Mouse (Mus musculus): Measurements from ENCODE around the gene Mylk. TPM values are rescaled to one million over a fixed set of nuclear protein-coding genes. Genes with fewer than 3 reads are reported as not detected.

The Mylk gene
- polyA plus RNA-seq, 1 experiment from 2014 or later, result 2.8 TPM

DNA sequence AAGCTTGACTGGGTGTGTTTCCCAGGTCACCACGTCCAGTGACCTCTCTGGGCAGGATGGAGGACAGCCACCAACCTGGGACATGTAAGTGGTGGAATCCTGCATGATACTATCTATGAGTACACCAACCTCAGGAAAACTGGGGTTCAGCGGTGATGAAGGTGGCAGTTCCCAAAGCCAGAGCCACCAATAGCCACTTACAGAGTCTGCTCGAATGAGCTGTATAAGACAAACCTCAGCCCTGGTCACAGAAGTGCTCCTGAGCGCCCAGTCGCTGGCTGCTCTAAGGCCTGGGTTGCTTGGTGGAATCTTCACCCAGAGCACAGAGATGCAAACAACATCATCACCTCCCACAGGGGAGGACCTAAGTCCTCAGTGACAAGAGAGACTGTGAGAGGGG lies 179.3 kb downstream of the Mylk start:
- no peaks in the 10 kb centered on the region for H3K36me3 ChIP-seq (ENCODE audit: control insufficient read depth, insufficient read depth)
- H3K4me2 ChIP-seq (ENCODE audit: low read length), result no peak overlapping the region
- no peaks in the 10 kb centered on the region for H3K4me1 ChIP-seq (replicated peaks; ENCODE audit: control insufficient read depth, insufficient read depth, low read length)
- ATAC-seq, result no peak
- no peak overlapping the region for H3K9ac ChIP-seq (replicated peaks; ENCODE audit: low read depth, low read length)
- H3K4me3 ChIP-seq (replicated peaks; ENCODE audit: low read length), result no peak overlapping the region
- no peaks in the 10 kb centered on the region for H3K9me3 ChIP-seq (ENCODE audit: control insufficient read depth, low read length)
- H3K27ac ChIP-seq (ENCODE audit: low read length), result no peak overlapping the region
- 80% methylated on average over 5 of the region's 5 CpGs for WGBS
- no peaks in the 10 kb centered on the region for H3K27me3 ChIP-seq (replicated peaks; ENCODE audit: control insufficient read depth, insufficient read depth, low read length)

GRCm38 (mm10) chr16:34924937-34925618 lies 180.1 kb downstream of the Mylk start:
- Histone ChIP-seq H3K27me3 (replicated peaks; ENCODE audit: control insufficient read depth, insufficient read depth, low read length) (no peaks in the 10 kb centered on the region), H3K4me3 (replicated peaks; ENCODE audit: low read length) (no peak overlapping the region), H3K27ac (ENCODE audit: low read length) (no peak overlapping the region), H3K4me2 (ENCODE audit: low read length) (no peak overlapping the region), H3K36me3 (ENCODE audit: control insufficient read depth, insufficient read depth) (no peaks in the 10 kb centered on the region), H3K9ac (replicated peaks; ENCODE audit: low read depth, low read length) (no peak overlapping the region), H3K4me1 (replicated peaks; ENCODE audit: control insufficient read depth, insufficient read depth, low read length) (no peaks in the 10 kb centered on the region), H3K9me3 (ENCODE audit: control insufficient read depth, low read length) (no peaks in the 10 kb centered on the region)
- 64% methylated on average over 6 of the region's 6 CpGs for WGBS
- no peak for ATAC-seq

DNA sequence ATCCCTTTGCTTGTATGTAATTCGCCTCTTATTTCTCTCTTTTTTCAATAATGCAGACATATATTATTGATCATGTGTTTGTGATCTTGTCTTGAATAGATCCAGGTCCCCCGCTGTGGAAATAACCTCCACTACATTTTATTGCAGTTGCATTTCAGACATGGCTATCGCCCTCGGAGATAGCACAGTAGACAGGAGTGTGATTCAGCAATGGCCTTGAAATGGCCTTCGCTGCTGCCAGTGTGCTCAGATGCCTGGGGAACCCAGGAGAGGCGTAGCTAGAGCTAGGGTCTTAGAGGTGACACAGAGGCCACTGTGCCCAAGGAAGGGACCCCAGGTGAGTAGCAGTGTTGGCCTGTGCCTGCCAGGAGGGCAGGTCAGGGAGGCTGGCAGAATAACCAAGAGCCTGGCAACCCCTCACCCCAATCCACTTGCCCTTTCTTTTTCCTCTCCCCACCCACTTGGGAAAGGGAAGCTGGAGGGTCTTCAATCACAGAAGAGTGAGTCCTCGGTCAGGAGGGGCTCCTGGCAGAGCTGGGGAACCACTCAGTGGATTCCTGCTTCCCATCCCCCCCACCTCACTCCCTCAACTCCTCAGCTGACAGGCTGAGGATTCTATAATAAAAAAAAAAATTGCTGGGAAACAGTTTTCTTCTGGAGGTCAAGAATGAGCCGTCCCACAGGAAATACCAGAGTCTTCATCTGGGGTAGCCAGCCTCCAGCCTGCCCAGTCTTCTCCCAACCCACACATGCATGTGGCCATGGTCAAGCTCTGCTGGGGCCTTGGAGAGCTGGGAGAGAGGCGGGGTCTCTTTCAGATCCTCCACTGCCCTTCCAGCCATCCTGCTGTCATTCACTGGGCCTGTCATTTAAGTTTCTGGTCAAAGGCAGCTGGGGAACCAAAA lies 181.8 kb downstream of the Mylk start:
- Histone ChIP-seq H3K4me2 (ENCODE audit: low read length) (no peak overlapping the region), H3K9ac (replicated peaks; ENCODE audit: low read depth, low read length) (no peak overlapping the region), H3K27me3 (replicated peaks; ENCODE audit: control insufficient read depth, insufficient read depth, low read length) (no peaks in the 10 kb centered on the region), H3K9me3 (ENCODE audit: control insufficient read depth, low read length) (no peaks in the 10 kb centered on the region), H3K4me1 (replicated peaks; ENCODE audit: control insufficient read depth, insufficient read depth, low read length) (no peaks in the 10 kb centered on the region), H3K36me3 (ENCODE audit: control insufficient read depth, insufficient read depth) (no peaks in the 10 kb centered on the region), H3K4me3 (replicated peaks; ENCODE audit: low read length) (no peak overlapping the region), H3K27ac (ENCODE audit: low read length) (no peak overlapping the region)
- WGBS, result 88% methylated on average over 9 of the region's 9 CpGs
- ATAC-seq, result no peak

DNA sequence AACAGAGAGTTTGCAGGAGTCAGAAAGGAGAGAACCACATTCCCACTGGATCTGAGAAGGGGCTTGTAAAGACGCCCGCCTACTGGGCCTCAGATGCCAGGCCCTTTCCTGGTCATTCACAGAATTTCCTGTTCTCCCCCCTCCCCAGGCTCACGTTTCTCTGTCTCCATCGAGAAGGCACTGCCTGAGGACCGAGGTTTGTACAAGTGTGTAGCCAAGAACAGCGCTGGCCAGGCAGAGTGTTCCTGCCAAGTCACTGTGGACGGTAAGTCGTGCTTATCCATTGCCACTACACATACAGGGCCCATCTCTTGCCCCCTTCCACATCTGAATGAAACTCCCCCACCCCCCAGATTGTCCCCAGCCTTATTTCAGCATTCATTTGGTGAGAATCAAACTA lies 184.7 kb downstream of the Mylk start:
- Histone ChIP-seq H3K9ac (replicated peaks; ENCODE audit: low read depth, low read length) (no peak overlapping the region), H3K9me3 (ENCODE audit: control insufficient read depth, low read length) (no peaks in the 10 kb centered on the region), H3K4me2 (ENCODE audit: low read length) (no peak overlapping the region), H3K36me3 (ENCODE audit: control insufficient read depth, insufficient read depth) (no peaks in the 10 kb centered on the region), H3K4me3 (replicated peaks; ENCODE audit: low read length) (no peak overlapping the region), H3K4me1 (replicated peaks; ENCODE audit: control insufficient read depth, insufficient read depth, low read length) (no peaks in the 10 kb centered on the region), H3K27me3 (replicated peaks; ENCODE audit: control insufficient read depth, insufficient read depth, low read length) (no peaks in the 10 kb centered on the region), H3K27ac (ENCODE audit: low read length) (no peak overlapping the region)
- 90% methylated on average over 8 of the region's 8 CpGs for WGBS
- ATAC-seq, result no peak

GRCm38 (mm10) chr16:34930110-34930509 lies 185.1 kb downstream of the Mylk start:
- Histone ChIP-seq H3K4me1 (replicated peaks; ENCODE audit: control insufficient read depth, insufficient read depth, low read length) (no peaks in the 10 kb centered on the region), H3K9ac (replicated peaks; ENCODE audit: low read depth, low read length) (no peak overlapping the region), H3K9me3 (ENCODE audit: control insufficient read depth, low read length) (no peaks in the 10 kb centered on the region), H3K36me3 (ENCODE audit: control insufficient read depth, insufficient read depth) (no peaks in the 10 kb centered on the region), H3K27ac (ENCODE audit: low read length) (no peak overlapping the region), H3K4me3 (replicated peaks; ENCODE audit: low read length) (no peak overlapping the region), H3K4me2 (ENCODE audit: low read length) (no peak overlapping the region), H3K27me3 (replicated peaks; ENCODE audit: control insufficient read depth, insufficient read depth, low read length) (no peaks in the 10 kb centered on the region)
- ATAC-seq, result no peak
- WGBS, result 85% methylated on average over 7 of the region's 7 CpGs

GRCm38 (mm10) chr16:34931306-34931705 lies 186.3 kb downstream of the Mylk start:
- ATAC-seq, result no peak
- Histone ChIP-seq H3K4me1 (replicated peaks; ENCODE audit: control insufficient read depth, insufficient read depth, low read length) (no peaks in the 10 kb centered on the region), H3K9ac (replicated peaks; ENCODE audit: low read depth, low read length) (no peak overlapping the region), H3K9me3 (ENCODE audit: control insufficient read depth, low read length) (no peaks in the 10 kb centered on the region), H3K36me3 (ENCODE audit: control insufficient read depth, insufficient read depth) (no peaks in the 10 kb centered on the region), H3K27ac (ENCODE audit: low read length) (no peak overlapping the region), H3K4me2 (ENCODE audit: low read length) (no peak overlapping the region), H3K4me3 (replicated peaks; ENCODE audit: low read length) (no peak overlapping the region), H3K27me3 (replicated peaks; ENCODE audit: control insufficient read depth, insufficient read depth, low read length) (no peaks in the 10 kb centered on the region)
- WGBS, result 84% methylated on average over 2 of the region's 2 CpGs

DNA sequence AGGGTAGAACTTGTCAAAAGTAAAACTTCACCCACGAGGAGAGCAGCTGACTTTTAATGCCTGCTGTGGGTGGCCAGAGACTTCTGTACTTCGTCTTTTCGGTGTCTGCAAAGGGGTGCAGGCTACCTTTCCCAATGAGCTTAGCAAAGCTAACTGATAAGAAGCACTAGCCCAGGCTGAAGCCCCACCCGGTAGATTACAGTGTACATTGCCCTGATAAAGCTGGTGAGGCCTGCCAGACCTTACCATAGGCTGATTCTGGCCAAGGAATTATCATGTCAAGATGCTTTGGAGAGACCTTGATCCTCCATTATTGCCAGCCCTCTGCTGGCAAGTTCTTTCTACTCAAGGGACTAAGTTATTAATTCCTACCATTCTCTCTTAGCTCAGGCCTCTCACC lies 188.2 kb downstream of the Mylk start:
- H3K4me2 ChIP-seq (ENCODE audit: low read length), result no peak overlapping the region
- no peaks in the 10 kb centered on the region for H3K36me3 ChIP-seq (ENCODE audit: control insufficient read depth, insufficient read depth)
- H3K9ac ChIP-seq (replicated peaks; ENCODE audit: low read depth, low read length), result no peak overlapping the region
- WGBS, result 80% methylated on average over 4 of the region's 4 CpGs
- H3K4me3 ChIP-seq (replicated peaks; ENCODE audit: low read length), result no peak overlapping the region
- no peak overlapping the region for H3K27ac ChIP-seq (ENCODE audit: low read length)
- H3K4me1 ChIP-seq (replicated peaks; ENCODE audit: control insufficient read depth, insufficient read depth, low read length), result no peaks in the 10 kb centered on the region
- no peak for ATAC-seq
- H3K27me3 ChIP-seq (replicated peaks; ENCODE audit: control insufficient read depth, insufficient read depth, low read length), result no peaks in the 10 kb centered on the region
- no peaks in the 10 kb centered on the region for H3K9me3 ChIP-seq (ENCODE audit: control insufficient read depth, low read length)

DNA sequence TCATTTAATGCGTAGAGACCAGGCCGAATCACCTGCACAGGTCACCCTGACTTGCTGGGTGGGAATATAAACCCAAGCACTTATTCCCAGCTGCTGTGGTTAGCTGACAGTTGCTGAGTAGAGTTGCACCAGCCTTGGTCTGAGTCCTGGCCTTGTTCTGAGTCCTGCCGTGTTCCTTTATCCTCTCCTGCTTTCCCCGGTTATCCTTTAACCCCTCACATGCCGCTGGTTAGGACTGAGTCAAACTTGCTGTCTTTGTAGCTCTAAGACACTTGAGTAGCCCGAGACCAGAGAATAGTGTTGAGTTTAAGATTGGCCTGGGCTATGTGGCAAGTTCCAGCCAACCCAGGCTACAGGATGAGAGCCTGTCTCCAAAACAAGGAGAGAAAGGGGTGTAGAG lies 189.5 kb downstream of the Mylk start:
- Histone ChIP-seq H3K9me3 (ENCODE audit: control insufficient read depth, low read length) (no peaks in the 10 kb centered on the region), H3K27me3 (replicated peaks; ENCODE audit: control insufficient read depth, insufficient read depth, low read length) (no peaks in the 10 kb centered on the region), H3K36me3 (ENCODE audit: control insufficient read depth, insufficient read depth) (no peaks in the 10 kb centered on the region), H3K4me1 (replicated peaks; ENCODE audit: control insufficient read depth, insufficient read depth, low read length) (no peaks in the 10 kb centered on the region), H3K9ac (replicated peaks; ENCODE audit: low read depth, low read length) (no peak overlapping the region), H3K4me2 (ENCODE audit: low read length) (no peak overlapping the region), H3K27ac (ENCODE audit: low read length) (no peak overlapping the region), H3K4me3 (replicated peaks; ENCODE audit: low read length) (no peak overlapping the region)
- ATAC-seq, result no peak
- WGBS, result 40% methylated on average over 6 of the region's 6 CpGs

DNA sequence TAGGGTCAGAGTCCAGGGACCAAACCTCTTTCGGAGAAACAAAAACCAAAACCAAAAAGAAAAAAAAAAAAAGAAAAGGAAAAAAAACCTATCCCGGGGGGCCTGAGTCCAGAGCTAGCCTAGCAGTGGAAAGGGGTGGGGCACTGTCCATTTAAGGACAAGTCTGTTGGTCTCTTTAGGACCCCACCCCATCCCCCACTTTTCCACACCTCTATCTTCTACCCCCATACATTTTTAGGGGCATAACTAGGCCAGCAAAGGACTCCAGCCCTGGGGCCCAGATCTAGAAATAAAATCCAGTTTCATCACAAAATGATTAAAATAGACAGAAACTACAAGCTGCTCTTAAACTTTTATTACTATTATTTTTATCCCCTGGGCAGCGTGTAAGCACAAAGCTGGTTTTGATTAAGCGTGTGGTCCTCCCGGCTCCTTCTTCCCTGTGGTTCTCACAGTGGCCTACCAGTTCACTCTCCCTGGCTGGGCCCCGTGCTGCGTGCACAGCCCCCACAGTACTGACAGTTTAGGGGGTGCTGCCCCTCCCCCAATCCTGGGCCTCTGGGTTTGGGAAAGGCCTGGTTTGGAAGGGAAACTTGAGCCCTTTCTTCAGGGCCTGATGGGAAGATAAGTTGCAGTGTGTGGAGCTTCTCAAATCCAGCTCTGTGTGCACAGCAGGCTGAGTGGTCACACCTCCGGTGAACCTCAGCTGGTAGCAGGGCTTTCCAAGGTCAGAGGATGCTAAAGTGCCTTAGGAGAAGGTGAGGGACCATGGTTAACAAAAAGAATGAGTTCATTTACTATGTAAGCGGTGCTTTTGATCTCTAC lies 190.7 kb downstream of the Mylk start:
- no peak for ATAC-seq
- Histone ChIP-seq H3K4me1 (replicated peaks; ENCODE audit: control insufficient read depth, insufficient read depth, low read length) (no peaks in the 10 kb centered on the region), H3K4me3 (replicated peaks; ENCODE audit: low read length) (no peak overlapping the region), H3K9ac (replicated peaks; ENCODE audit: low read depth, low read length) (no peak overlapping the region), H3K27me3 (replicated peaks; ENCODE audit: control insufficient read depth, insufficient read depth, low read length) (no peaks in the 10 kb centered on the region), H3K27ac (ENCODE audit: low read length) (no peak overlapping the region), H3K36me3 (ENCODE audit: control insufficient read depth, insufficient read depth) (no peaks in the 10 kb centered on the region), H3K9me3 (ENCODE audit: control insufficient read depth, low read length) (no peaks in the 10 kb centered on the region), H3K4me2 (ENCODE audit: low read length) (no peak overlapping the region)
- WGBS, result 54% methylated on average over 9 of the region's 9 CpGs
